Mouse (Mus musculus) midbrain, embryonic 11.5 days (tissue): ENCODE data around the gene Itga9. TPM values are rescaled to one million over a fixed set of nuclear protein-coding genes. Genes with fewer than 3 reads are reported as not detected.
A peak's percentile ranks its signal among the peaks of the same experiment; 100 is the strongest.

Experiments used
- ATAC-seq: fragments of 200-750 bp; cut with Nextera tagmentation; 2 replicates; pipeline ENCODE4 v1.8.0; 2017; ENCODE audit warnings: moderate TSS enrichment, moderate library complexity; ENCODE audit not compliant: low FRiP score
- DNase-seq: peaks from one replicate; pipeline ENCODE4 v3.0.0; 2015; ENCODE audit warnings: low spot score; ENCODE audit errors: missing footprints
- H3K27ac ChIP-seq: fragments of 300-500 bp; sonication (generic); 2 replicates; pipeline ENCODE4 v1.5.1; 2014; ENCODE audit warnings: low read depth, low read length
- H3K27me3 ChIP-seq: fragments of 300-500 bp; sonication (generic); 2 replicates; pipeline ENCODE4 v1.6.1; 2014; ENCODE audit warnings: mild to moderate bottlenecking, low read length, moderate library complexity, mixed read lengths; ENCODE audit not compliant: control insufficient read depth, insufficient read depth
- H3K36me3 ChIP-seq: fragments of 300-500 bp; sonication (generic); 2 replicates; pipeline ENCODE4 v1.6.1; 2014; ENCODE audit warnings: mild to moderate bottlenecking, low read length, moderate library complexity, mixed read lengths; ENCODE audit not compliant: control insufficient read depth, insufficient read depth
- H3K4me1 ChIP-seq: fragments of 300-500 bp; sonication (generic); 2 replicates; pipeline ENCODE4 v1.6.1; 2014; ENCODE audit warnings: low read length; ENCODE audit not compliant: control insufficient read depth, insufficient read depth
- H3K4me2 ChIP-seq: fragments of 300-500 bp; sonication (generic); 2 replicates; pipeline ENCODE4 v1.6.1; 2014; ENCODE audit warnings: mild to moderate bottlenecking, moderate library complexity
- H3K4me3 ChIP-seq: fragments of 300-500 bp; sonication (generic); 2 replicates; pipeline ENCODE4 v1.5.1; 2014; ENCODE audit warnings: low read depth, low read length
- H3K9ac ChIP-seq: fragments of 300-500 bp; sonication (generic); 2 replicates; pipeline ENCODE4 v1.6.1; 2014; ENCODE audit warnings: low read length
- H3K9me3 ChIP-seq: fragments of 300-500 bp; sonication (generic); 2 replicates; pipeline ENCODE4 v1.6.1; 2016; ENCODE audit warnings: low read length; ENCODE audit not compliant: control insufficient read depth
- WGBS: fragments of 180-500 bp; shearing (Covaris S2); extraction: QIAGEN DNeasy Blood & Tissue Kit; methylation state at CpG from one replicate; pipeline ENCODE4 v1.1.7; 2014; 5-methylcytosine and 5-hydroxymethylcytosine counted together
- polyA plus RNA-seq: library from polyadenylated mRNA; unstranded; fragments of >200 nt; fragmentation: Nextera tagmentation; extraction: Ambion mirVana; gene quantifications from 2 replicates; pipeline ENCODE4 v1.2.1, GENCODE M21; 2014

The Itga9 gene
- polyA plus RNA-seq, 1 experiment from 2014 or later = 4.0 TPM

DNA sequence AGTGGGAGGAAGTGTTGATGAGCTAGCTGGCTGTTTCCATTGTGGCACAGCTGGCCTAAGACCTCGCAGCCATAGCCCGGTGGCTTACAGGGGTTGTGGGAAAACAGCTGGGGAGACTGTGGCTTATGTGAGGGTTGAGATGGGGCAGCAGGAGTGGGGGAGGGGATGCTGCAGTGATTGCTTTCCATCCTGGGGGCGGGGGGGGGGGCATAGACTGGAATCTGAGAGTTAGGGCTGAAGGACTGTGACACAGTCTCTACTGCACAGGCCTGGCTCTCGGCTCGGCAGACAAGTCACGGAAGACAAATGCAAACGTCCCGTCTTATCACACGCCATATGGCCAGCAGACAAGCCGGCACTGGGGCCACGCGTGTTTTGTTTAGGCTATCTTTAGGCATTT is 94.4 kb downstream of the Itga9 start:
- 73% methylated on average over 12 of the region's 12 CpGs for WGBS
- H3K27ac ChIP-seq = no peak overlapping the region
- H3K9me3 ChIP-seq = no peaks in the 10 kb centered on the region
- DNase-seq = peak; percentile 77
- H3K4me2 ChIP-seq = no peak overlapping the region
- no peak overlapping the region for H3K9ac ChIP-seq
- no peak for ATAC-seq
- H3K27me3 ChIP-seq = no peaks in the 10 kb centered on the region
- no peak overlapping the region for H3K4me3 ChIP-seq
- H3K36me3 ChIP-seq = no peaks in the 10 kb centered on the region
- no peaks in the 10 kb centered on the region; the same call in 1 of the 2 replicates for H3K4me1 ChIP-seq

DNA sequence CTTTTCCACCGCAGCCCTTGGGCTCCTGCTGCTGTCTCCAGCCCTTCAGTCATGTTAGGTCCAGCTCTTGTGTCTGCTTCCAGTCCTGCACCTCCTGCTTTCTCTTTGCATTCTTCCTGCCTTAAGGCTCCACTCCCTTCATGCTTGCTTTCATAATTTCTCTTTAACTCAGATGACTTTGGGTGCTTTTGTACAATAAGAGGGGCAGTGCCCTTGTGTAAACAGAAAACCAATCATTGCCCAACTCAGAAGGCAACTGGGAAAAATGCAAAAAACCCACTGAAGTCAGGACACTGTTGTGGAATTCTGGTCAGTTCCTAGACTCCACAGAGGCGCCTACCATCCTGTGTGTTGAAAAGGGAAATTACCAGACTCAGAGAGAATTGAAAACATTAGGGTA is 95.3 kb downstream of the Itga9 start:
- Histone ChIP-seq H3K9ac (no peak overlapping the region), H3K4me1 (no peaks in the 10 kb centered on the region; the same call in 1 of the 2 replicates), H3K27me3 (no peaks in the 10 kb centered on the region), H3K4me2 (no peak overlapping the region), H3K9me3 (no peaks in the 10 kb centered on the region), H3K27ac (no peak overlapping the region), H3K36me3 (no peaks in the 10 kb centered on the region), H3K4me3 (no peak overlapping the region)
- DNase-seq (peak; percentile 79), ATAC-seq (no peak)
- WGBS = 90% methylated on average over 2 of the region's 2 CpGs

DNA sequence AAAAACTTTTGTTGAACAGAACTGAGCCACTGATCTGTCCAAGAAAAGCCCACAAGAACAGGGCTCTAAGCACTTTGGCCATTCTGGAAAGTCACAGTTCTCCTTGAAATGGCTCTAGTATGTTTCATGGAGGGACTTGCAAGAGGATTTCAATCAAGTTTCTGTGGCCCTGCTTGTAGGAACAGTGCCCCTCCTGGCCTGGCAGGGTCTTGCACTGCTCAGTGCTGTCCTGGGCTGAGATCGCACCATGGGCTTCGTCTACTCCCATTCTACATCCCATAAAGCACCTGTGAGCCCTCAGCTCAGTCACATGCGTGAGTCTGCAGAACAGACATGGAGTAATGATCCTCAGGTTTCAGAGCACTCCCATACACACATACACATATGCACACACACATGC is 96.7 kb downstream of the Itga9 start:
- no peak overlapping the region for H3K27ac ChIP-seq
- H3K4me1 ChIP-seq = no peaks in the 10 kb centered on the region; the same call in 1 of the 2 replicates
- DNase-seq (no peak), ATAC-seq (no peak)
- H3K4me3 ChIP-seq = no peak overlapping the region
- no peaks in the 10 kb centered on the region for H3K9me3 ChIP-seq
- no peak overlapping the region for H3K4me2 ChIP-seq
- 87% methylated on average over 3 of the region's 3 CpGs for WGBS
- H3K9ac ChIP-seq = no peak overlapping the region
- no peaks in the 10 kb centered on the region for H3K27me3 ChIP-seq
- no peaks in the 10 kb centered on the region for H3K36me3 ChIP-seq

DNA sequence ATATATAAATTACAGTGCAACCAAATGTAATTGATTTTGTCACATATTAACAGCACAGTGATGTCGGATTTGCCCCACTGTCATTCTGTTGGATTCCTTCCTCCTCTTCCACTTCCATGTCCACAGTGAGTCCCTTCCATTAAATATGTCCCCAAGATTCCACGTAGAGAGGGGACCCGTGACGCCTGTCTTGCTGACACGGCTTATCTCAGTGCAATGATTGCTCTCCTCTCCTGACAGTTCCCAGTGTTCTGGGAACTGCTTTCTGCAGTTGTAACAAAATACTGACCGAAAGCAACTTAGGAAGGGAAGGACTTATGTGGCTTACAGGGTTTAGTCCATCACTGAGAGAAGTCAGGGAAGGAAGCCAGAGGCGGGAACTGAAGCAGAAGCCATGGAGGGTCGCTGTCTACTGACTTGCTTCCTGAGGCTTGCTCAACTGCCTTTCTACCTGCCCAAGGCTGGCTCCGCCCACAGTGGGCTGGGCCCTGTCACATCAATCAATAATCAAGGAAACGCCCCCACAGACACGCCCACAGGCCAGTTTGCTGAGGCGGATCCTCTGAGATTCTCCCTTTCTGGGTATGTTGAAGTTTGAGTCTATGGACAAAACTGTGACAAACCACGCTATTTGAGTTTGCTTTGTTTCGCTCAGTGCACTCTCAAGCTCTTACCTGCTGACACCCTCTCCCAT is 99.0 kb downstream of the Itga9 start:
- Histone ChIP-seq H3K9ac (no peak overlapping the region), H3K36me3 (no peaks in the 10 kb centered on the region), H3K4me3 (no peak overlapping the region), H3K27ac (no peak overlapping the region), H3K27me3 (no peaks in the 10 kb centered on the region), H3K4me1 (no peaks in the 10 kb centered on the region; the same call in 1 of the 2 replicates), H3K4me2 (no peak overlapping the region), H3K9me3 (no peaks in the 10 kb centered on the region)
- DNase-seq (peak; percentile 80), ATAC-seq (no peak)
- 59% methylated on average over 14 of the region's 14 CpGs for WGBS

DNA sequence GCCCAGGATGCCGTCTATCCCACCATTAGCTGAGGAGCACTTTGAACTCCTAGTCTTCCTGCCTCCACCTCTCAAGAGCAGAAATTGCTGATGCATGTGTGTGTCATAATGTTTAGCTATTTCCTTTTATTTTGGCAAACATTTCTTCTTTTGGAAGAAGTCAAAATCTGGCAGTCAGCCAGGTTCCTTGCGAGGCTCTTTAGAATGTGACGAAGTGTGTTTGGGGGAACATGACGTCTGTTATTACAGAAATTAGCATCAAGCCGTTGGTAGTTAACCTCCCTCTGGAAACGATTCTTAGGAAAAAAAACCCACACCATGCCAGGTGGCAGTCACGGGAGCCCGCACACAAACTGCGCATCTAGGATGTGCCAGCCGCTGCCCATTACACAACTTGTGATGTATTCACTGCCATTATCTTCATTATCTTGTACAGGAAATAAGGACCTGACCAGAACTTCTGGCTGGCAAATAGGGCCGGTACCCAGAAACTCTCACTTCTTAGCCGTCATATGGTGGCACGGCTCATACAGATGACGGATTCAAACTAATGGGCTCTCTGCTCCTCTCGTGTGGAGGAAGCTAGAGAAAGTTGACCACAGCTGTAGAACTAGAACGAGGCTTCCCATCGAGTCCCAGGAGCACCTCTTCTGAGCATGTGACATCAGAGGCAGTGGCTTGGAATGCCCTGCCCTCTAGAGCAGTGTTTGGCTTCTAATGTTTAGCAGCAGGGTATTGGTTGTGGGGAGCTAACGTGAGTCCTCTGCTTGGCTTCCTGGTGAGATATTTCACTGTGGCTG is 99.9 kb downstream of the Itga9 start:
- H3K36me3 ChIP-seq = no peaks in the 10 kb centered on the region
- no peak overlapping the region for H3K4me3 ChIP-seq
- ATAC-seq = no peak
- DNase-seq = peak; percentile 60
- H3K9me3 ChIP-seq = no peaks in the 10 kb centered on the region
- H3K4me2 ChIP-seq = no peak overlapping the region
- 88% methylated on average over 18 of the region's 18 CpGs for WGBS
- H3K9ac ChIP-seq = no peak overlapping the region
- H3K27me3 ChIP-seq = no peaks in the 10 kb centered on the region
- H3K4me1 ChIP-seq = no peaks in the 10 kb centered on the region
- no peak overlapping the region for H3K27ac ChIP-seq

DNA sequence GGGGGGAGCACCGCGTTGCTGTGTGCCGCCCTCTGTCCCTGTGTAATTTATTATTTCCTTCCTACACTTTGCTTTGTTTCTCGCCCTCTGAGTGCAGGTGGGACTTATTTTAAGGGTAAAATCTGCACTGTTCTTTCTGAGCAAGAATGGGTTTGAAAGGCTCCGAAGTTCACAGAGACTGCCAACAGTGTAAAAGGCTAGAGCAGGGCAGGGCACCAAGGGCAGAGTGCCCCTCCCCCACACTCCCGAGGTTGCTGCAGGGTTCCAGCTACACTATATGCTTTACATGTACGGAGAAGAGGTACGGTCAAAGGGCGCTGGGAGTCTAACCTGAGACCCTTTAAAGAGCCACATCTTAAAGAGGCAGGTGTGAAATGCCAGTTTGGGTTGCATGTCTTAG is 104.1 kb downstream of the Itga9 start:
- Histone ChIP-seq H3K9ac (no peak overlapping the region), H3K27ac (no peak overlapping the region), H3K27me3 (no peaks in the 10 kb centered on the region), H3K9me3 (no peaks in the 10 kb centered on the region), H3K4me1 (no peaks in the 10 kb centered on the region), H3K4me3 (no peak overlapping the region), H3K36me3 (no peaks in the 10 kb centered on the region), H3K4me2 (no peak overlapping the region)
- DNase-seq (peak; percentile 23), ATAC-seq (no peak)
- 80% methylated on average over 9 of the region's 9 CpGs for WGBS

DNA sequence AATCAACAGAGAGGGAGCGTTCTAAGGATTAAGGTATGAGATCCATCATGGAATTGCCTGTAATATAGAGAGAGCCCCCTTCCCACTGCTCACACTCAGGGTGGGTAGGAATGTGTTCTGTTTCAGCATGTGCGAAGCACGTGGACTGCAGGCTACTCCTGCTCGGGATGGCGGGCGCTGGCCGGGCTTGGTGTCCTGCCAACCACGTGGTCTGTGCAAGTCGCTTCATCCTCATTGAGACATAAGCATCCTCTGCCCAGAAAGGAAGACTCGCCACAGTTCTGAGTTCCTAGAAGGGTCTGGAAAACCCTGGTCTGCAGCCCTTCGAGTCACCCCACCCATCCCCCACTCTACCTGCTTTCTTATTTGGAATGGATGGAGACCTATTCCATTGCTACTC is 105.3 kb downstream of the Itga9 start:
- Histone ChIP-seq H3K27me3 (no peaks in the 10 kb centered on the region), H3K4me3 (no peak overlapping the region), H3K36me3 (no peaks in the 10 kb centered on the region), H3K27ac (no peak overlapping the region), H3K9ac (no peak overlapping the region), H3K9me3 (no peaks in the 10 kb centered on the region), H3K4me2 (no peak overlapping the region), H3K4me1 (no peaks in the 10 kb centered on the region)
- ATAC-seq = no peak
- peak; percentile 69 for DNase-seq
- WGBS = 94% methylated on average over 11 of the region's 11 CpGs

DNA sequence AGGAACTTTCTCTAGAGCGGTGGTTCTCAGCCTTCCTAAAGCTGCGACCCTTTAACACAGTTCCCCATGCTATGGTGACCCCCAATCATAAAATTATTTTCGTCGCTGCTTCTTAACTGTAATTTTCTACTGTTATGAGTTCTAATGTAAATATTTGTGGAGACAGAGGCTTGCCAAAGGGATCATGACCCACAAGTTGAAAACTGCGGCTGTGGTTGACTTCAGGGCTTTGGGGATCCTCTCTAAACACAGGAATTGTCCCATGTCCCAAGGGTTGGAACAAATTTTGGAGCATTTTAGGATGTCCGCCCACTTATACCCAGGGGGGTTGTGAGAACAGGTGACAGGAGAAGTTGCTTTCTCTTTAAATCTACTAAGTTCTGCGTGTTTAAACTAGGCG is 107.0 kb downstream of the Itga9 start:
- ATAC-seq = no peak
- Histone ChIP-seq H3K4me3 (no peak overlapping the region), H3K27ac (no peak overlapping the region), H3K9ac (no peak overlapping the region), H3K27me3 (no peaks in the 10 kb centered on the region), H3K4me2 (no peak overlapping the region), H3K36me3 (no peaks in the 10 kb centered on the region), H3K4me1 (no peaks in the 10 kb centered on the region), H3K9me3 (no peaks in the 10 kb centered on the region)
- WGBS = 94% methylated on average over 8 of the region's 8 CpGs
- DNase-seq = no peak

DNA sequence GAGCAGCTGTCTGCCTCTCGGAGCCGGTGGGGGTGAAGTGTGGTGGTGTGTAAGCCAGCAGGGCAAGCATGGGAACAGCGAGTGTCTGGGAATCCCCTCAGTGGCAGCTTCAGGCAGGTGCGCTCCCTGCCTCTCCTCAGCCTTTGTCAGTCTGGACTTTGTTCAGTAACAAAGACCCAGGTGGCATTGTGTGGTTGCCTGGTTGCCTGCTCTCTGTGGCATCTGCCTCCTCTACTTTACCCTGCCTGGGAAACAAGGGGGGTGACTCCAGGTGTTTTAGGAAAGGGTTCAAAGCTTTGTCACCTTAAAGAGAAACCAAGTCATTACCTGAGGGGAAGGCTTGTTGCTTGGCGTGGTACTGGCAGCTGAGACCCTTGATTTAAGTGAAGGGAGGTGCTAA is 108.0 kb downstream of the Itga9 start:
- Histone ChIP-seq H3K27me3 (no peaks in the 10 kb centered on the region), H3K4me1 (no peaks in the 10 kb centered on the region), H3K36me3 (no peaks in the 10 kb centered on the region), H3K4me2 (no peak overlapping the region), H3K4me3 (no peak overlapping the region), H3K9ac (no peak overlapping the region), H3K9me3 (no peaks in the 10 kb centered on the region), H3K27ac (no peak overlapping the region)
- ATAC-seq (no peak), DNase-seq (peak; percentile 69)
- WGBS = 88% methylated on average over 5 of the region's 5 CpGs
